Mouse (Mus musculus) bone marrow, adult 2 months (tissue): ENCODE results near the gene Ust. TPM values are rescaled to one million over a fixed set of nuclear protein-coding genes. Genes with fewer than 3 reads are reported as not detected.

Experiments
- H3K27ac ChIP-seq: fragments of 200-500 bp; 2 replicates; pipeline ENCODE4 v1.5.1; 2012; ENCODE audit warnings: low read depth, mild to moderate bottlenecking, control low read depth, inconsistent platforms, low read length; ENCODE audit not compliant: control insufficient read depth, poor library complexity, insufficient read depth
- H3K4me1 ChIP-seq: fragments of 200-500 bp; 2 replicates; pipeline ENCODE4 v1.6.1; 2011; ENCODE audit warnings: low read length; ENCODE audit not compliant: control insufficient read depth, insufficient read depth
- H3K4me3 ChIP-seq: fragments of 200-500 bp; replicated peaks from 2 replicates; pipeline ENCODE3; 2011; ENCODE audit warnings: mild to moderate bottlenecking, low read depth, low read length, control low read depth; ENCODE audit not compliant: control insufficient read depth
- CTCF ChIP-seq: fragments of 200-500 bp; IDR thresholded peaks from 2 replicates; pipeline ENCODE4 v1.5.1; 2011; ENCODE audit warnings: low read length, control low read depth; ENCODE audit not compliant: control insufficient read depth, insufficient read depth
- POLR2A ChIP-seq: fragments of 200-500 bp; IDR thresholded peaks from 2 replicates; pipeline ENCODE4 v1.6.1; 2011; ENCODE audit warnings: low read depth, mild to moderate bottlenecking, control low read depth, low read length, borderline replicate concordance; ENCODE audit not compliant: control insufficient read depth
- WGBS: fragments of 180-500 bp; shearing (Covaris S2); methylation state at CpG from one replicate; pipeline ENCODE4 v1.1.7; 2018; 5-methylcytosine and 5-hydroxymethylcytosine counted together
- polyA plus RNA-seq: library from polyadenylated mRNA; stranded (reverse); fragments of >200 nt; gene quantifications from 2 replicates; pipeline ENCODE4 v1.2.4, GENCODE M21; 2011; ENCODE audit warnings: low replicate concordance; ENCODE audit not compliant: missing spikeins, insufficient read depth, insufficient read length

Ust gene
- polyA plus RNA-seq, 1 experiment = 0.47 TPM

DNA sequence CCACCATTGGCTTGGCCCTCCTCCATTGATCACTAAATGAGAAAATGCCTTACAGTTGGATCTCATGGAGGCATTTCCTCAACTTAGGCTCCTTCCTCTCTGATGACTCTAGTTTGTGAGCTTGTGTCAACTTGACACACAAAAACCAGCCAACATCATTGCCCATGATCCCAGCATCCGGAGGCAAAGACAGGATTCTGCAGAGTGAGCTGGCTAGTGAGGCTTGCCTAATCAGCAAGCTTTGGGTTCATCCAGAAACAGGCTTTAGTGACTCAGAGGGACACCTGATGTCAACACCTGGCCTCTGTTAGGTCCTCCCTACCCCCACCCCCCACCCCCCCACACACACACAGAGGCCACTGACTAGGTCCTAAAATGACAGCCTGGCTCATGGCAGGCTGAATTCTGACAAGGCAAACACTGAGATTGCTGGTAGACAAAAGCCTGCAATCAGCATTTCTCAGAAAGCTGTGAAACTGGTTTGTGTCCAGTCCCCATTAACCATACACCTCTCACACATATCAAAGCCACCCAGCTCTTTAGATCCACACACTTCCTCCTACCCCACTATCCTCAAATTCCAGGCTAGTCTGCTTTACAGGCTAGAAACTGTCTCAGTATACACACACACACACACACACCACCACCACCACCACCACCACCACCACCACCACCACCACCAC lies 26.6 kb downstream of the Ust start:
- TF ChIP-seq CTCF (no peak), POLR2A (no peak)
- Histone ChIP-seq H3K27ac (no peak overlapping the region), H3K4me1 (no peaks in the 10 kb centered on the region), H3K4me3 (no peak overlapping the region)
- 83% methylated on average over 1 of the region's 1 CpGs for WGBS

DNA sequence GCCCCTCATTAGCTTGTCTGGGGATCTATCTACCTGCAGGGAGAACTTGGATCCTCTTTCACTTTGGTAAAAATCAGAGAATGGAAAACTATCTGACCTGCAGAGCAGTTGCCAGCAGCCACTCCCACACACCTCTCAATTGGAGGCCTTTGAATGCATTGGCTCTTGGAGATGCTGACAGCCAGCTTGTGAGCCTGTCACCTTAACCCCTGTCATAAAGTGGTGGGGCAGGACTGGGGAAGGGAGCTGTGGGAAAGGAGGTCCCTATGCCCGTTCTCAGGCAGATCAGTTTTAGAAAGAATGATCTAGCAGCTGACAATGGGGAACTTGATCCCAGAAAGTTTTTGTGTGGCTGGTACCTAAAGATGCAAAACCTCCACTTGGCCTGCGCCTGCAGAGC lies 31.2 kb downstream of the Ust start:
- no peaks in the 10 kb centered on the region for H3K4me1 ChIP-seq
- 78% methylated on average over 2 of the region's 2 CpGs for WGBS
- H3K27ac ChIP-seq = no peak overlapping the region
- no peak overlapping the region for H3K4me3 ChIP-seq
- no peak for TF ChIP-seq POLR2A
- no peak for TF ChIP-seq CTCF

DNA sequence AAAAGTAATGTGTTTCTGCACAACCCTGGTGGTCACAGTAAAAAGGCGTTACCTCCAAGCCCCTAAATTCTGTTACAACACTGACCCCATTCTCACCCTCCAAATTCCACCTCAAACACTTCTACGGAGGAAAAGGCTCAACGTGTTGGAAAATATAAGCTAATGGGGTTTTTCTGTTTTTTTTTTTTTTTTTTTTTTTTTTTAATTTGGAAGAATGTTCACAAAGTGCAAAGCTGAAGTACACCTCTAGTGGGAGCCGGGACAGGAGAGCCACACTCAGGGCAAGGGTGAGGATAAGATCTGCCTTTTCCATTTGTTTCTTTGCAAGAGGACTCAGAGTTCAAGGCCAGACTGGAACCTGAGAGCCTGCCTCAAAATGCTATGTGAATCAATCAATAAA lies 34.1 kb downstream of the Ust start:
- no peaks in the 10 kb centered on the region for H3K4me1 ChIP-seq
- WGBS = 79% methylated on average over 4 of the region's 4 CpGs
- no peak for TF ChIP-seq CTCF
- no peak for TF ChIP-seq POLR2A
- H3K27ac ChIP-seq = no peak overlapping the region
- H3K4me3 ChIP-seq = no peak overlapping the region

DNA sequence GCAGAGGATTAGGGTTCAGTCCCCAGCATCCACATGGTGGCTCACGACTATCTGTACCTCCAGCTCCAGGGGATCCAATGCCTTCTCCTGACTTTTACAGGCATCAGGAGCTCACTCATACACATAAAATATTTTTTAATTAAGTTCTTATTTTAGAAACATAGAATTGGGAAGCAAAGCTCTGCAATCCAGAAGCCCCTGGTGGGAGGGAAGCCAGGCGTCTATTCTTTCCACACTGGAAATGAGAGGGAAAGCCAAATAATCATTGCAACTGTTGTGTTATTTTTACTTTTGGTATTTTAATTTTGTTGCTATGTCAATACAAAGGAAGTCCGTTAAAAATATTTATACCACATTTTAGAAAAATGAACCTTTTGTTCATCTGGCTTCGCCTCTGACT lies 35.8 kb downstream of the Ust start:
- no peaks in the 10 kb centered on the region for H3K4me1 ChIP-seq
- H3K27ac ChIP-seq = no peak overlapping the region
- WGBS = 88% methylated on average over 4 of the region's 4 CpGs
- TF ChIP-seq POLR2A = no peak
- TF ChIP-seq CTCF = no peak
- H3K4me3 ChIP-seq = no peak overlapping the region

DNA sequence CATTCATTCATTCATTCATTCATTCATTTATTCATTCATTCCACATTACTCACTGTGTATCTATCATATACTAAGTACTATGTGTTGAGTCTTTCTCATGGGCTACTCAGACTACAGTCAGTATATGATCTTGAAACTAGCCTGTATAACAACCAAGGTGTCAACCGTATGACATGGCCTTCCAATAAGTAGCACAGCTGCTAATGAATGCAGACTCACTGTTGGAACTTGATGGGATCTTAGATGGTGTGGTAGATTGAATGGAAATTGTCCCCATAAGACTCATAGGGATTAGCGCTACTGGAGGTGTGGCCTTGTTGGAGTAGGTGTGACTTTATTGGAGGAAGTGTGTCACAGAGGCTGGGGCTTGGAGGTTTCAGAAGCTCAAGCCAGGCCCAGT lies 38.8 kb downstream of the Ust start:
- WGBS = 91% methylated on average over 2 of the region's 2 CpGs
- H3K4me1 ChIP-seq = no peaks in the 10 kb centered on the region
- no peak for TF ChIP-seq POLR2A
- no peak for TF ChIP-seq CTCF
- H3K4me3 ChIP-seq = no peak overlapping the region
- no peak overlapping the region for H3K27ac ChIP-seq

DNA sequence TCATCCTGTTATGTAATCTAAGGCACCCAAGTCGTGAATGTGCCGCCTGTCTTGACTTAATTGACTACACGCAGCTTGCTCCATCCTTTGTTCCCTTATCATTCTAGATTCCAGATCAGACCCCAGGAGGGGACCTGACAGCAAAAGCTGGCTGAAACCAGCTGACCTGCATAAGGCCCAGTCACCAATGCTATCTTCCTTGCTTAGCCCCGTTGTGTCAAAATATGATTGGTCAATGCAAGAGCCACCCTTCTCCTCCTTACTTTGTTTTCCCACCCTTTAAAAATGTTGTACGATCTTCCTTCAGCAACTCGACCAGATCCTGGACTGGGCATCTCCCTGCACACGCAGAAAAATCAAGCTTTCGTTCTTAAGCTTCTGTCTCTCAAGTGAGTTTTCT lies 40.7 kb downstream of the Ust start:
- H3K27ac ChIP-seq = no peak overlapping the region
- no peak overlapping the region for H3K4me3 ChIP-seq
- 81% methylated on average over 8 of the region's 8 CpGs for WGBS
- TF ChIP-seq CTCF (no peak), POLR2A (no peak)
- H3K4me1 ChIP-seq = no peaks in the 10 kb centered on the region; the same call in 1 of the 2 replicates

DNA sequence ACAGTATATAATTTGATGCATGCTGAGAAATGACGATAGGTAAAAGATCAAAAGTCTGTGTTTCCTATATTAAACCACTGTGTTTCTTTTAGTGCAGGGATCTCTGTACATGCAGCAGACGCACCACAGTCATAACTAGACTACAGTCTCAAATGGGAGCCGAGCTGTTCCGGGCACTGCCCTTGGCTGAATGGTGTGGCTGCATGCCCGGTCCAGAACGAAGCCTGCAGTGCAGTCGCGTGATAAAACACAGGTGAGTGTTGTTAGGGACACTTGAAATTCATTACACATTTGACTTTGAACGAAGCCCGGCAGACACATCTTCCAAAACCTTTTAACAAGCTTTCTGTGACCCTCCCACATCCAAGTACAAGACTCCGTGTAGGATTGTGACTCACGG lies 46.6 kb downstream of the Ust start:
- TF ChIP-seq POLR2A = no peak
- TF ChIP-seq CTCF = no peak
- no peaks in the 10 kb centered on the region; the same call in 1 of the 2 replicates for H3K4me1 ChIP-seq
- 87% methylated on average over 12 of the region's 12 CpGs for WGBS
- no peak overlapping the region for H3K4me3 ChIP-seq
- no peak overlapping the region for H3K27ac ChIP-seq

DNA sequence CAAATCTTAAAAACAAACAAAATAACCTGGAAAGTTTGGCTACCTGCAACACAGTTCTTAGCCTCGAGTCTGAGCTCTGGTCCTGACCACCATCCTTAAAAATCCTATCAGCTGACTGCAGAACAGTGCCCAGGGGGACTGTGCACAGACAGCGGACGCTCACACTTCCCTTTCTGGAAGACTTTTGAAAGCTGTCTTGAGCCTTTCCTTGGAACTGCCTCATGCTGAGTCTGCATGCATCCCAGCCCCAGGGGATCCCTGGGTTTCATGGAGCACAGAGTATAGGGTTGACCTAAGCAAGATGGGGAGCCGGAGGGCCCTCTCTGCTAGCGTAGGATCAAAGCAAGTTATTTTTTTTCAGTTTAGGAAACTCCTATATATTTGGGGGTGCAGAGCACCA lies 47.6 kb downstream of the Ust start:
- H3K4me3 ChIP-seq = no peak overlapping the region
- H3K27ac ChIP-seq = no peak overlapping the region
- H3K4me1 ChIP-seq = no peaks in the 10 kb centered on the region; the same call in 1 of the 2 replicates
- 64% methylated on average over 5 of the region's 5 CpGs for WGBS
- TF ChIP-seq POLR2A = no peak
- TF ChIP-seq CTCF = no peak

DNA sequence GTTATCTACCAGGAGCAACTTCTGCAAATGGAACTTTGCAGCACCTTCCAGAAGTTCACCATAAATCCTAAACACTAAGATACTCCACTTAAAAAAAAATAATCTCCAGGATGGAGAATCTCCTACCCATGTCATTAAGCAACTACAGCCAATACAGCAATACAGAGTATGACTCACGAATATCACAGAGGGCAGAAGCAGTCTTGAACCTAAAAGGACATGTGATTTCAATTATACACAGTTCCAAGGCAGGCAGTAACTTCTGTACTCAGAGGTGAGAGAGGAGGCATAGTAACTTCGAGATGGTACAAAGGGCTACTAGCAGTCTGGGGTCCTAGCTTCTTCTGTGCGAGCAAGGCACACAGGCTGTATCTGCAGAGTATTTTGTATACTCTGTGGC lies 49.1 kb downstream of the Ust start:
- no peaks in the 10 kb centered on the region; the same call in 1 of the 2 replicates for H3K4me1 ChIP-seq
- TF ChIP-seq POLR2A (no peak), CTCF (no peak)
- WGBS = 61% methylated on average over 3 of the region's 3 CpGs
- H3K4me3 ChIP-seq = no peak overlapping the region
- no peak overlapping the region for H3K27ac ChIP-seq
